Mouse (Mus musculus): ENCODE measurements around the gene Arhgef16.

Gene Arhgef16

DNA sequence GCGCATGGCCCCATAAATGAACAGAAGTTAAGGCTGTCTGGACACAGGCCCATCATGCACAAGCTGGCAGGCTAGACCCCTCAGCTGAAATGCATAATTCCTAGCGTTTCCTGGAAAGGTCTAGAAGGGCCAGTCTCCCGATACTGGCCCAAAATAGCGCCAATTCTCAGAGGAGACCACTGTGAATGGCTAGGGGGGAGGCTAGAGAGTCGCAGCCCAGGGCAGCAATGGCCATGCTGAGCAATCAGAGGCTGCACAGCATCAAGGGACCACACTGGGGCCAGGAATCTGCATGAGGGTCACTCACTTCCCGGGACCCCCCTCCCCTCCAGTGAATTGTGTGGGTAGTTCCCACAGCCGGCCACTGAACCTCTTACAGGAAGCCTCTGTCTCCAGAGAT, 17.8 kb downstream of the Arhgef16 start:
- no peak for DNase-seq

DNA sequence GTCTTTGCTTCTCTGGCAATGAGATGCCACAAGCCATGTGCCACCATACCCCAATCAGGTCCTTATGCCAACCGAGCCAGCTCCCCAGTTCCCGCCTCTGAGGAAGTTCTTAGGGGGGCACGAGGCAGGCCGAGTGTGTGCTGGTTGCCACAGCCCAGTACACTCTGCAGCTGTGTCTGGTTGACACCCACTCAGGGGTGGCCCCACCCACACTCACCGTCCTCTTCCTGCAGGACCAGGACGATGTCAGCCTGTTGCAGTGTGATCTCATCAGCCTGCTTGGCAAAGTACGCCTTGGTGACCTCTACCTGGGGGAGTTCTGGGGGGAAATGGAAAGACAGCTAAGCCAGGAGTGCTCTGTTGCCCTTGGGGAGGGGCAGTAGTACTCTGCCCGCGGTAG, 22.0 kb downstream of the Arhgef16 start:
- no peak for DNase-seq

DNA sequence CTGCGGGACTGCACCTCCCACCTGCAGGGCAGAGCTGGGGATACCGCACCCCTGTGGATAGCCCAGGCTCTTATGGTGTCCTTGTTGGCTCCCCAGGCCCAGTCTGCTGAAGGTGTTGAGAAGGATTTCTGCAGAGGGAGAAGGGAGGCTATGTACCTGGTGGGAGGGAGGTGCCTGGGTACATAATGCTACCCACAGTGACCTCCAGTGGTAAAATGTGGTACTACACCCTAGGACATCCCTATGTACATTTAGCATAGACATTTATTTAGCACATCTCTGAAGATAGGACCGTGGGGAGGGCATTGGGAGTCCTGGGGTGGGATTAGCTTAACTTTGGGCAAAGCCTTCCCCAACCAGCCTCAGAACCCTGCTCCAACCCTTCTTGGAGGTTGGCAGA, 28.5 kb downstream of the Arhgef16 start:
- DNase-seq: no peak

DNA sequence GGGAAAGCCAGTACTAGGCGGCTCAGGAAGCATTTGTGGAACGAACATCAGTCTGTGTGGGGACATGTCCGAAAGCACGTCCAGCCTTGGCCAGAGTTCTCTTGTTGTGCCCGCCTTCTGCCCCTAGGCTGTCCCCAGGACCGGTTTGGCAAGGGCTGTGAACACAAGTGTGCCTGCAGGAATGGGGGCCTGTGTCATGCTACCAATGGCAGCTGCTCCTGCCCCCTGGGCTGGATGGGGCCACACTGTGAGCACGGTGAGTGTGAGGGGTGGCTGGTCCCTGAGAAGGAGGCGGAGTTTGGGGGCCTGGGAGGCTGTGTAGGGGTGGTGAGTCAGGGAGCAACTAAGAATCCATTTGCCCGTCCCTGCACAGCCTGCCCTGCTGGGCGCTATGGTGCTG, 32.0 kb downstream of the Arhgef16 start:
- DNase-seq: no peak

DNA sequence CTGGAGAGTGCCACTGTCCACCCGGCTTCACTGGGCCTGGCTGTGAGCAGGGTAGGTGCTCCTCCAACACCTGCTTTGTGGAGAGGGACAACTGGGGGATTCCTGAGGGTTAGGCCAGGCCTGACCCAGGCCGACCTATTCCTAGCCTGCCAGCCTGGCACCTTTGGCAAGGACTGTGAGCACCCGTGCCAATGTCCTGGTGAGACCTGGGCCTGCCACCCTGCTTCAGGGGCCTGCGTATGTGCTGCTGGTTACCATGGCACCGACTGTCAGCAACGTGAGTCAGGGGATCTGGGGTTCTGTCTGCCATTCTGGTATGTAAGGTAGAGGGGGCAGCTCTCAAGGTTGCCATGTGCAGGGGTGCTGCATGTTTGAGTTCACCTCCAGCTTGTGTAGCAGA, 34.0 kb downstream of the Arhgef16 start:
- DNase-seq: peak; percentile 24

DNA sequence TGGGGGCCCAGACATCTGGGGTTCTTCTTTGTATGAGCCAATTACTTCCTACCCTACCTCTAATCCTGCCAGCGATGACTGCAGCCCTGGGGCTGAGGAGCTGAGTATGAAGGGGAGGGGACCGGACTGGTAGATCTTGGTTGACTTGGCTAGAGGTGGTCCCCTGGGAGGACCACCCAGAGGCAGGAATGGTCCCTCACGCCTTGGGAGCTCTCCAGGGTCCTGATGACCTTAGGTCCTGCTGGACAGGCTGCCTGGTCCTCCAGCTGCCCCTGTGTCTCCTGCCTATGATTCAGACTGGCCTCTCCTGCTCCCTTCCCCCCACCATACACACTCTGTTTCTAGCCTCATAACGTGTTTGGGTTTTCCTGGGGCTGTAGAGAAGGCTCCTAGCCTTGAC, 39.4 kb downstream of the Arhgef16 start:
- no peak for DNase-seq

DNA sequence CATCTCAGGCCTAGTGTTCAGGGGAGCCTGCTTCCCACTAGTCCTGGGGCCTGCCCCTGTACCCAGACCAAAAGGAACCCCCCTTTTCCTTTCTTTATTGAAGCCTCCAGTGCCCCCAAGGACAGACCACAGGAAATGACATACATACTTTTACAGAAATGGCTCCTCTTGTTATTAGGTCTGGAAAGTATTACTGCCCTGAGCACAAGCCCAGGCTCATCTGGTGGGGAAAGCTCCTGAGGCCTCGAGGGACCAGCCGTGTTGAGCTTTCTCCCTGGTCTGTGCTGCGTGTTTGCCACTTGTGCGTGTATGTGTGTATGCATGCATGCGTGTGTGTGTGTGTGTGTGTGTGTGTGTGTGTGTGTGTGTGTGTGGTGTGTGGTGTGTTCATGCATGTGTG, 40.7 kb downstream of the Arhgef16 start:
- DNase-seq: no peak

DNA sequence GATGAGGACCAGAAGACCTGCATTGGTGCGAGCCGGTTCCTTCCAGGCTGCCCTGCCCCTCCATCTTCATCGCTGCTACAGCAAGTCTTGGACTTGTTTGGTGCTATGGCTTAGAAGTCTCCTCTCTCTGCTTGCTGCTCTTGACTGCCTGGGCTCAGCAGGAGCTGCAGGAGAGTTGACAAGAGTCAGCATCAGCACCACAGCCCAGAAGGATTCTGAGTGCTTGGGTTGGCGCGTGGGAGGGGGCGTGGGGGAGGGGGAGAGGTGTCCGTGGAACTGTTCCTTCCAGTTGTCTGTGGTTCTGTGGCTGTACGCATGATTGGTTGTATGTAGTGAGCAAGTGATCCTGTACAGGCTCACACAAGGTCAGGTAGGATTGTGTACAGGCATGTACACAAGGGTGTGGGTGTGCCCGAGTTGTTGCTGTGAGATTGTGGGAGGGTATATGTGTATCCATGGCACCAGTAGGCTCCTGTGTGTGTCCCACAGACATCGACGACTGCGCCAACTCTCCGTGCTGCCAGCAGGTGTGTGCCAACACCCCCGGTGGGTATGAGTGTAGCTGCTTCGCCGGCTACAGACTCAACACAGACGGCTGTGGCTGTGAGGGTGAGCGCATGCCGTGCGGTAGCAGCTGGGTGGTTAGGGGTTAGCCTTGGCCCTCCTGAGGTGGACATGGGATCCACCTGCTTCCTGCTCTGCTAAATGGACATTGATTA, 48.8 kb downstream of the Arhgef16 start:
- no peak for DNase-seq

DNA sequence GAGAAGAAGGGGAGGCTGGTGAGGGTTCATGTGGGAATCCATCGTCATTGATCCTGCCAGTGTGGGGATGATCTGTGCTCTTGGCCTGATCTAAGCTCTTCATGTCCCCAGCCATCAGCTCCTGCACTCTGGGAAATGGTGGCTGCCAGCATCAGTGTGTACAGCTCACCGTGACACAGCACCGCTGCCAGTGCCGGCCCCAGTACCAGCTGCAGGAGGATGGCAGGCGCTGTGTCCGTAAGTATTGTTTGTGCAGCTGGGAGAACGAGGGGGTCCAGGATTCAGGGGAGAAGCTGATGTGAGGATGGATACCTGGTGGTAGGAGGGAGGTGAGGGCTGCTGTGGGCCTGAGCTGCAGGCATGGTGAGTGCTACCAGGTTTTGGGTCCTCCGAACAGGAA, 52.2 kb downstream of the Arhgef16 start:
- no peak for DNase-seq

DNA sequence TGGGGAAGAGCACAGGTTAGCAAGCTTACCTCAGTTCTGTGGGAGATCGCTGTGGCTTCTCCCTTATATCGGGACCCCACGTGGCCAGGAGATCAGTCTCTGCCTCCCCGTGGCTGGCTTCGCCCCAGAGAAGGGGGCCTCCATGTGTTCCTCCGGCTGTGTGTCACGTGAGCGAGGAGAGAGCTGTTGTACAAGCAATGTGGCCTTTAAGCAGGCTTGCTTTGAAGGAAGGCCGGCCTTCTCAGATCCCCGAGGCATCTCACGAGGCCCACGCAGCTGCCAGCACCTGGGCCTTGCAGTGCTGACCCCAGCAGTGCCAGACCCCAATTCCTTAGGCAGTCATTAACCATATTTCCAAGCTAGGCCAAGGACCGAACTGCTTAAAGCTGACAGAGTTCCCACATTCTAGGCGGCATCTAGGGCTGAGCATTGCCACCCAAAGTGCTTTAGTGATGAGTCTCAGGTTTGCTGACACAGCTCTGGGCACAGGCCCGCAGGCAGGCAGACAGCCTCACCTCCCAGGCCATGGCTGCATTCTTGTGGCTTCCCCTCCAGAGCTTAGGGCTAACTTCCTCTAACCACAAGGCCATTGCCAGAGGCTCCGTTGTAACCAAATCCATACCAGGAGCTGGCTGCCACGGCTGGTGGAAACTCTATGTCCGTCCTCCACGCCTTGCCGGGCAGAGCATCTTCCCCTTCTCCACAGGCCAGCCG, 53.2 kb downstream of the Arhgef16 start:
- DNase-seq: no peak

DNA sequence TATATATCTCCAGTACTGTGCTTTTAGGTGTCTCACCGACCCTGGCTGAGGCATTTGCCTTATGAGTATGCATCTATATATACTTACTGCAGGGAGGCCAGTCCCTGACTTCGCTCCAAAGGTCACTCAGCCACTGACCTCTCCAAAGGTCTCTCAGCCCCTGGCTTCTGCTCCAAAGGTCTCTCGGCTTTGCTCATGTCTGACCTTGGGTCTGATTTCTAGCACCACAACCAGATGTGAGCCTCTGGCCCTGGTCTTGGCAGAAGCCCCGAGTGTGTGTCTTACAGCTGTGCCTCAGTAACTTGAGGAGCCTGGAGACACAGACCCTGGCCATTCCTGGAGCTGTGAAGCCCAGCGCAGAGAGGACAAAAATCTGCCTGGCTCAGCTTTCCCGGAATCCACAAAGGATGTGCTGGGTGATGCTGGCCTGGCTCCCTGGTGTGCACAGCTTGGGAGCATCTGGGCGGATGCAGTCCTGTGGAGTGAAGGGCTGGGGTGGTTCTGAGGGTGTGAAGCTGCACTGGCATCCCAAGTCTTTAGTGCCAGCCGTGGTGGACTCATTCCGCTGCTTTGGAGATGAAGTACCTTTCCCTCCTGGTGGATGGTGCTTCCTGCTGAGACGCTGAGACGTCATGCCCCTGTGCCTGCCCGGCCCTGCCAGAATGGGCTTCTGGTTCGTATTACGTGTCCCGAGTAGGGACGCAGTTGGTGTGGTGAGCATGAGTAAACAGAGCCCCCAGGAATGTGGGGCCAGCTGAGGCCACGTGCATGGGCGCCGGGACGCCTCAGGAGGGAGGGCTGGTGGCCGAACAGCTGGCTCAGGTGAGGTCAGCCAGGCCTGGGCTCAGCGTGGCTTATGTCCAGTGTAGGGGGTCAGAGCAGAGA, 54.0 kb downstream of the Arhgef16 start:
- DNase-seq: no peak

DNA sequence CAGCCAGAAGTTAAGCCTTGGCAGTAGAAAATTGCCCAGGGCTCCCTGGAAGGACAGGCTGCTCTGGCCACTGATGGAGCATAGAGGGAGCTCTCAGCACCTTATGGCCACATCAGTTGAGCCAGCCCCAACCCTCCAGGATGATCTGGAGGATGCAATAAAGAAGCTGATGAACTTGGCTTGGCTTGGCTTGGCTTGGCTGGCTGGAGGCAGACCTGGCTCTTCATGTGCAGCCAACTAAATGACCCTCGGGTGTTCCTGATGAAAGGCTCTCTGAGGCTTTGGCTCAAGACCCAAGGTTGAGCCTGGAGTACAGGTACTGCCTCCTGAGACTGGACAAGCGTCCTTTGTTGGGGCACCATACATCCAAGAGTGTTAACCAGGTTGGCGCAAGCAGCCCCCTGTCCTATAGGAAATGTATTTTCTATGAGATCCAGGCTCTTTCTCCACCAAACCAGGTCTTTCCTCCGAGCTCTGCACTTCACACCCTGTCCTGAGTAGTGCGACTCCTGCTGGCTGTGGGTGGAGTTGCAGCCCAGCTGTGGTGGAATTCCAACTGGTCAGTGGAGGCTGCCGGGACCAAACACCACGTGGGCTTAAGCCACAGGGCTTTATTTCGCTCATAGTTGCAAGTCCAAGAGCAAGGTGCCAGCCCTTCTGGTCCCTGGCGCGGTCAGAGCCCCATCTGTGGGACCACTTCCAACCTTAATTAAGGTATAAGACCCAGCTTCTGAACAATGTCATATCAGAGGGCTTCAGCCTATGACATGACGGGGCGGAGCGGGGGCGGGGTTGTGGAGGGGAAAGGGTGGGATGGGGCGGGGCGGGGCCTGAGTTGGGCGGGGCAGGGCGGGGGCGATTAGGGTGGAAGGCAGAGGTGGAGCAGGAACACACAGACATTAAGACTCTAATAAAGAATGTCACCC, 55.1 kb downstream of the Arhgef16 start:
- DNase-seq: peak; percentile 38

DNA sequence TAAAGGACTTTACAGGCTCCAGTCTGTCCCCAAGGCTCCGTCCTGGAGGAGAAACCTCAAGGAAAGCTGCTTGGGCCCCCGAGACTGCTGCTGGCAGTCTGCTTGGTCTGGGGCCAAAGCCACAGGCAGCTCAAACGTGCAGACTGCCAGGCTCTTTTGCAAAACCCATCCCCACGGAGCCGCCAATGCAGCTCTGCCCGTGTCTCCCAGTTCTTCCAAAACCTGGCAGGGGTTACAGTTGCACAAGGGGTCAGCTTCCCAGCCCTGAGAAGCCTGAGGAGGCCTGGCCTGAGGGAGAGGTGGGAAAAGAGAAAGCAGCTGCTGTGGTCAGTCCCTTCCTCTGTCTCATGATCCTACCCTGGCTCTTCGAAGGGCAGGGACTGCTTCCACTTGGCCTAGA, 56.1 kb downstream of the Arhgef16 start:
- no peak for DNase-seq

DNA sequence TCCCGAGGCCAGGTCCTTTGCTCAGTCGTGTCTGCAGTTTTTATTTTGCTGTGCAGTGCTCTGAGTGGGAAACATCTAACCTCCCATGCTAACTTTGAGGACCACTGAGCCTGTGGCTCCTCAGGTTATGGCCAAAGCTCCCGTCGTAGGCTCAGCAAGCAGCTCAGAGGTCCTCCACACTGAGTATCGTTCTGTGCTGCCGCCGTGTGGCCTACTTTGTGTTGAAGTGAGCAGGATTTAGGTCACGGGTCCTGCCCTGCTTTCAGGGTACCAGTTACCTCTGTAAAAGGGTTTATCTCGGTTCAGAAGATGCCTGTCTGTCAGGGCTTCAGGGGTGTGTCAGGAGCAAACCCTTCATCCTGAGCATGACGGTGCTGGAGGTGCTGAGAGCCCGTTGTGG, 60.9 kb downstream of the Arhgef16 start:
- DNase-seq: no peak

DNA sequence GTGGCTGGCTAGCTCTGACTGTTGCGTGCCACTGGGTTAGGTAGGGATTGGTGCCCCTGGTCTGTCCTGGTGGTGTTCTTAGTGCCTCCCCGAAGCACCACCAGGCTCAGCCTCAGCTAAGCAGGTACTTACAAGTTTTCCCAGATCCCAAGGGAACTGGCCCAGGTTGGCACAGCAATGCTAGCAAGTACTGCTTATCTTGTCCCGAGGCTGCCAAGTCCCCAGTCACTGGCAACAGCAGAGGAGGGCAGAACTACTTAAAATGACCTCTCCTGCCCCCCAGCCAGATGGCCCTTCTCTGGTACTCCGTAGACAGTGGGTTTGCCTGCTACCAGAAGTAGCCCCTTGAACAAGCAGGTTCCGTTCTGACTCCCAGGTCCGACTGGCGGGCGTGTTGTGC, 62.3 kb downstream of the Arhgef16 start:
- DNase-seq: no peak

DNA sequence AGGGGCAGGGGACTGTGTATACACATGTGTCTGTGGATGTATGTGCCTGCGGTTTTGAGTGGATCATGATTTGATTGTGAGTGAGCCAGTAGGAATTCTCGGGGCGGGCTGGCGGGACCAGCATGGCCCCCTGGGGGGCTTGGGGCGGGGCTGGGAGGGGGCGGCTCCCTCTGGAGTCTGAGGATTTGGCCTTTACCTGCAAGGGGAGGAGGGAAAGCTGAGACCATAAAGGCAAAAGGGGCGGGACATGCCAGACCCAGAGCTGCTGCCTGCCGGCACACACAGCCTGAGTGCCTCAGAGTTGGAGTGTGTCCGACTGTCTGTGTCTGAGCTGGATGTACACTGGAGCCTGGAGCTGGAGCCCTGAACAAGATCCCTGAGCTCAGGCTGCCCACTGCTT, 64.2 kb downstream of the Arhgef16 start:
- DNase-seq: no peak

DNA sequence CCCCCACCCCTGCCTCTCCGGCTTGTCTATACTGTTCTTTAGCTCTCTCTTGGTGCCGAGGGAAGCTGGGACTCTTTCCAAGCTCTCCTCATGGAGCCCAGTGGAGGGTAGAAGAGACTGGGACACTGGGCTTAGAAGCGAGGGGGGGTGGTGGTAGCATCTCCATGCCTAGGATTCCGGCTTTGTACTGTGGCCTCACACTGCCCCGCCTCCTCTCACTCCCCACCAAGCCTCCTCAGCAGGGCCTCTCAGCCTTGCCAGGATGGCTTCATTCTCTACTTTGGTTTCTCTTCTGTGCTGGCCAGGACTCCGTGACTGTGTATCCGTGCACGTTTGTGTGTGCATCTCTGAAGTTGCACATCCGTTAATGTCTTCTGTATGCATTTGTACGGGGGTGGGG, 64.6 kb downstream of the Arhgef16 start:
- no peak for DNase-seq

DNA sequence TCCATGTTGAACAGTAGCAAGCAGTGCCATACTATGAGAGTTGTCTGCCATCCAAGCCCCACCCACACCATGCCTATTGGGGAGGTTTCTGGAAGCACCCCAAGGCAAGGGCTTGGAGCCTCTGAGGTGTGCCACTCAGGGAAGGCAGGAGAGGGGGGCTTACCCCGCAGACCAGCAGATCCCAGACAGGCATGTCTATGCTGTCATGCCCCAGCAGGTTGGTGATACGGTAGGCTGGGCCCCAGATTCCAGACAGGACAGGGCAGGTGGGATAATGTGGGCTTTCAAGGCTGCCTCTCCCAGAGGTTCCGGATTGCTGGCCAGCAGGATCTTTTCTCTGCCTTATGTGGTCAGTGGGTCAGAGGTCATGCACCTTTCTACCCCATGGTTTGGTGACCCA, 65.5 kb downstream of the Arhgef16 start:
- no peak for DNase-seq

DNA sequence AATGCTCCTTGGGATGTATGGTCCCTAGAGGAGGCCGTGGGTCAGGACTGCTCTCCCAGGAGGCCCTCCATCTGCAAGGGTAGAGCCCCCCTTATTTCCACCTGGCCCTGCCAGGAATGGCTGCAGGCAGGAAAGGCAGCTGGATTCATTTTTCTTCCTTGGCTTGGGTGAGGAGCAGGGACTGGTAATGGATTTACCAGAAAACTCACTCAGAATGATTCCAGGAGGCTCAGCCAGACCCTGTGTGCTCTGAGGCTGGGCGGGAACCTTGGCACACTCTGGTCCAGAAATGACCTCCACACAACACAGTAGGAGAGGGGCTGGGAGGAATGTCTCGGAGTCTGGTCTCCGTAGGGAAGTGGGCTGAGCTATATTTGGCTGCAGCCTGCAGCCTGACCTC, 69.2 kb downstream of the Arhgef16 start:
- DNase-seq: no peak

DNA sequence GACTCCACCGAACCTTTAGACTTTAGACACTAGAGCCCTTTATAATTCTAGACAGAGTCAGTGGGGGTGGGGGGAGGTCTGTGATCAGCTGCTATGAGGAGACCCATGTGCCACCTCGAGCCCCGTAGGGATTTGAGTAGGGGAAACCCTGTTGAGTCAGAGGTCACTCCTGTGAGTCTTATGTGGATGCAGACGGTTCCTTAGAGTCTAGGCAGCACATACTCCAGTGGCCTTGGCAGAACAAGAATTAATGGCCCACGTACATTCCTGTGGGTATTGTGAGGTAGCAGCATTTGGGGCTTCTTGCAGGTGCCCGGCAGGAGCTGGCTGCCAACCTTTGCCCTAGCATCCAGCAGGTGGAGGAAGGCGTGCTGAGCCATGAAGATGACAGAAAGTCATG, 70.1 kb downstream of the Arhgef16 start:
- no peak for DNase-seq

DNA sequence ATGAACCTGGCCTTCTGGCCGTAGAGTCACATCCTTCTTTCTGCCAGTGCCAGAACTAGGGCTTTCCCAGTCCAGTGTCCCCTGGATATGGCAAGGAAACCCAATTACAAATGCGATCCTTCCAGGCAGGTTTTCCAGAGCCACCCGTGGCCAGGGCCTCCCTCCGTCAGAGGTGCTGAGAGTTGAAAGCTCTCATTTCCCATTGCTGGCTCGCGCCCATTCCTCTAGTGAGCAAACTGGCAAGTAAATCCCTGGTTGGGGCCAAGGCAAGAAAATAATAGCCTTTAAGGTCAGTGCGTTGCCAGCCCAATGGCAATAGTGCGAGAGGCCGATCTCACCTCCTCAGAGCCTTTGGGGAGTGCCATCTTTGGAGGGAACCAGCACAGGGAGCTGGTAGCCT, 71.9 kb downstream of the Arhgef16 start:
- no peak for DNase-seq
